Mouse (Mus musculus): ENCODE data around the gene Ccdc34. TPM values are rescaled to one million over a fixed set of nuclear protein-coding genes. Genes with fewer than 3 reads are reported as not detected.

Ccdc34 gene
- total RNA-seq, 1 experiment: 14.5 TPM

GRCm38 (mm10) chr2:109979209-109979608 lies 38.4 kb upstream of the Ccdc34 start:
- in situ Hi-C loops (cut with MboI; ENCODE audit: low sequenced_read_pairs in 2 of 2, unreplicated experiment in 2 of 2): no loop called here
- no peak for DNase-seq (ENCODE audit: low read depth, low spot score)
- TF ChIP-seq HCFC1 (IDR thresholded peaks at IDR 0.05; ENCODE audit: borderline replicate concordance, insufficient read depth, low read length): no peak
- no peak for TF ChIP-seq CHD2 (IDR thresholded peaks at IDR 0.05; ENCODE audit: low read depth, low read length)
- TF ChIP-seq ZNF384 (IDR thresholded peaks at IDR 0.05; ENCODE audit: low read depth, low read length): no peak
- TF ChIP-seq ZC3H11A (IDR thresholded peaks at IDR 0.05; ENCODE audit: borderline replicate concordance, low read depth, low read length): no peak
- Histone ChIP-seq H3K27ac (ENCODE audit: insufficient read depth, low read depth, low read length, poor library complexity, severe bottlenecking) (no peak overlapping the region), H3K4me3 (ENCODE audit: insufficient read depth in 1 of 2, low read depth in 1 of 2, low read length in 2 of 2, poor library complexity in 1 of 2, severe bottlenecking in 1 of 2) (no peak overlapping the region), H3K9me3 (ENCODE audit: control insufficient read depth, insufficient read depth, low read depth, low read length) (no peaks in the 10 kb centered on the region), H3K4me1 (ENCODE audit: control insufficient read depth in 2 of 2, insufficient read depth in 2 of 2, low read length in 2 of 2, poor library complexity in 1 of 2) (peaks cover 0 to 4% of the 10 kb centered on the region in 2 experiments; a peak in 1 of 4 replicates), H3K9ac (ENCODE audit: insufficient read depth, low read depth, low read length, poor library complexity, severe bottlenecking) (no peak overlapping the region), H3K36me3 (ENCODE audit: control insufficient read depth, insufficient read depth, low read length, poor library complexity, severe bottlenecking) (peaks cover 12% of the 10 kb centered on the region)

- in situ Hi-C loops (cut with MboI; ENCODE audit: low sequenced_read_pairs in 2 of 2, unreplicated experiment in 2 of 2): no loop called here
- no peak overlapping the region for H3K9ac ChIP-seq (ENCODE audit: insufficient read depth, low read depth, low read length, poor library complexity, severe bottlenecking)
- H3K4me1 ChIP-seq (ENCODE audit: control insufficient read depth in 2 of 2, insufficient read depth in 2 of 2, low read length in 2 of 2, poor library complexity in 1 of 2): peaks cover 0 to 9% of the 10 kb centered on the region in 2 experiments; a peak in 1 of 4 replicates
- TF ChIP-seq MAFK (IDR thresholded peaks at IDR 0.05; ENCODE audit: insufficient read depth, low read depth, low read length) (no peak), ZC3H11A (IDR thresholded peaks at IDR 0.05; ENCODE audit: borderline replicate concordance, low read depth, low read length) (no peak), CHD2 (IDR thresholded peaks at IDR 0.05; ENCODE audit: low read depth, low read length) (no peak), HCFC1 (IDR thresholded peaks at IDR 0.05; ENCODE audit: borderline replicate concordance, insufficient read depth, low read length) (no peak), ZNF384 (IDR thresholded peaks at IDR 0.05; ENCODE audit: low read depth, low read length) (no peak)
- peaks cover 16% of the 10 kb centered on the region for H3K36me3 ChIP-seq (ENCODE audit: control insufficient read depth, insufficient read depth, low read length, poor library complexity, severe bottlenecking)
- H3K4me3 ChIP-seq (ENCODE audit: insufficient read depth in 1 of 2, low read depth in 1 of 2, low read length in 2 of 2, poor library complexity in 1 of 2, severe bottlenecking in 1 of 2): no peak overlapping the region
- DNase-seq (ENCODE audit: low read depth, low spot score): no peak
- H3K27ac ChIP-seq (ENCODE audit: insufficient read depth, low read depth, low read length, poor library complexity, severe bottlenecking): no peak overlapping the region
- no peaks in the 10 kb centered on the region for H3K9me3 ChIP-seq (ENCODE audit: control insufficient read depth, insufficient read depth, low read depth, low read length)
Observed at GRCm38 (mm10) chr2:109983435-109983834, 34.2 kb upstream of the Ccdc34 start.

- H3K9me3 ChIP-seq (ENCODE audit: control insufficient read depth, insufficient read depth, low read depth, low read length): no peaks in the 10 kb centered on the region
- H3K27ac ChIP-seq (ENCODE audit: insufficient read depth, low read depth, low read length, poor library complexity, severe bottlenecking): no peak overlapping the region
- peaks cover 16% of the 10 kb centered on the region for H3K36me3 ChIP-seq (ENCODE audit: control insufficient read depth, insufficient read depth, low read length, poor library complexity, severe bottlenecking)
- no peak for DNase-seq (ENCODE audit: low read depth, low spot score)
- H3K4me1 ChIP-seq (ENCODE audit: control insufficient read depth in 2 of 2, insufficient read depth in 2 of 2, low read length in 2 of 2, poor library complexity in 1 of 2): peaks cover 0 to 10% of the 10 kb centered on the region in 2 experiments; a peak in 1 of 4 replicates
- in situ Hi-C loops (cut with MboI; ENCODE audit: low sequenced_read_pairs in 2 of 2, unreplicated experiment in 2 of 2): no loop called here
- H3K9ac ChIP-seq (ENCODE audit: insufficient read depth, low read depth, low read length, poor library complexity, severe bottlenecking): no peak overlapping the region
- H3K4me3 ChIP-seq (ENCODE audit: insufficient read depth in 1 of 2, low read depth in 1 of 2, low read length in 2 of 2, poor library complexity in 1 of 2, severe bottlenecking in 1 of 2): no peak overlapping the region
- TF ChIP-seq MAFK (IDR thresholded peaks at IDR 0.05; ENCODE audit: insufficient read depth, low read depth, low read length): no peak
Observed at GRCm38 (mm10) chr2:109984930-109985329, 32.7 kb upstream of the Ccdc34 start.

GRCm38 (mm10) chr2:109985560-109985959 lies 32.1 kb upstream of the Ccdc34 start:
- H3K9ac ChIP-seq (ENCODE audit: insufficient read depth, low read depth, low read length, poor library complexity, severe bottlenecking): no peak overlapping the region
- TF ChIP-seq ZC3H11A (IDR thresholded peaks at IDR 0.05; ENCODE audit: borderline replicate concordance, low read depth, low read length): no peak
- no peak for TF ChIP-seq ZNF384 (IDR thresholded peaks at IDR 0.05; ENCODE audit: low read depth, low read length)
- TF ChIP-seq HCFC1 (IDR thresholded peaks at IDR 0.05; ENCODE audit: borderline replicate concordance, insufficient read depth, low read length): no peak
- TF ChIP-seq CHD2 (IDR thresholded peaks at IDR 0.05; ENCODE audit: low read depth, low read length): no peak
- peaks cover 12% of the 10 kb centered on the region for H3K36me3 ChIP-seq (ENCODE audit: control insufficient read depth, insufficient read depth, low read length, poor library complexity, severe bottlenecking)
- in situ Hi-C loops (cut with MboI; ENCODE audit: low sequenced_read_pairs in 2 of 2, unreplicated experiment in 2 of 2): no loop called here
- H3K4me3 ChIP-seq (ENCODE audit: insufficient read depth in 1 of 2, low read depth in 1 of 2, low read length in 2 of 2, poor library complexity in 1 of 2, severe bottlenecking in 1 of 2): no peak overlapping the region
- H3K27ac ChIP-seq (ENCODE audit: insufficient read depth, low read depth, low read length, poor library complexity, severe bottlenecking): no peak overlapping the region
- DNase-seq (ENCODE audit: low read depth, low spot score): no peak
- no peaks in the 10 kb centered on the region for H3K9me3 ChIP-seq (ENCODE audit: control insufficient read depth, insufficient read depth, low read depth, low read length)
- peaks cover 0 to 12% of the 10 kb centered on the region in 2 experiments; a peak in 1 of 4 replicates for H3K4me1 ChIP-seq (ENCODE audit: control insufficient read depth in 2 of 2, insufficient read depth in 2 of 2, low read length in 2 of 2, poor library complexity in 1 of 2)

- in situ Hi-C loops (cut with MboI; ENCODE audit: low sequenced_read_pairs in 2 of 2, unreplicated experiment in 2 of 2): no loop called here
- Histone ChIP-seq H3K4me1 (ENCODE audit: control insufficient read depth in 2 of 2, insufficient read depth in 2 of 2, low read length in 2 of 2, poor library complexity in 1 of 2) (peaks cover 0 to 14% of the 10 kb centered on the region in 2 experiments; a peak in 1 of 4 replicates), H3K36me3 (ENCODE audit: control insufficient read depth, insufficient read depth, low read length, poor library complexity, severe bottlenecking) (peaks cover 11% of the 10 kb centered on the region), H3K9ac (ENCODE audit: insufficient read depth, low read depth, low read length, poor library complexity, severe bottlenecking) (no peak overlapping the region), H3K4me3 (ENCODE audit: insufficient read depth in 1 of 2, low read depth in 1 of 2, low read length in 2 of 2, poor library complexity in 1 of 2, severe bottlenecking in 1 of 2) (no peak overlapping the region), H3K27ac (ENCODE audit: insufficient read depth, low read depth, low read length, poor library complexity, severe bottlenecking) (no peak overlapping the region), H3K9me3 (ENCODE audit: control insufficient read depth, insufficient read depth, low read depth, low read length) (no peaks in the 10 kb centered on the region)
- TF ChIP-seq ZNF384 (IDR thresholded peaks at IDR 0.05; ENCODE audit: low read depth, low read length) (no peak), ZC3H11A (IDR thresholded peaks at IDR 0.05; ENCODE audit: borderline replicate concordance, low read depth, low read length) (no peak), MAFK (IDR thresholded peaks at IDR 0.05; ENCODE audit: insufficient read depth, low read depth, low read length) (no peak), HCFC1 (IDR thresholded peaks at IDR 0.05; ENCODE audit: borderline replicate concordance, insufficient read depth, low read length) (no peak), CHD2 (IDR thresholded peaks at IDR 0.05; ENCODE audit: low read depth, low read length) (no peak)
- no peak for DNase-seq (ENCODE audit: low read depth, low spot score)
Observed at GRCm38 (mm10) chr2:109986036-109986785, 31.4 kb upstream of the Ccdc34 start.
